Mouse (Mus musculus) kidney, embryonic 14.5 days (tissue): ENCODE measurements at regions not wholly inside any gene's neighbourhood (a gene's known extent, or its start where the extent isn't known, plus 50 kb on each side); places are given as distances from the start of the nearest gene placed in this dataset.

Experiments
- ATAC-seq: fragments of 200-750 bp; cut with Nextera tagmentation; 2 replicates; pipeline ENCODE4 v1.8.0; 2017; ENCODE audit warnings: moderate number of reproducible peaks, mild to moderate bottlenecking, moderate TSS enrichment, moderate library complexity; ENCODE audit not compliant: low FRiP score, low TSS enrichment
- H3K27ac ChIP-seq: fragments of 300-500 bp; sonication (generic); 2 replicates; pipeline ENCODE4 v1.5.1; 2014; ENCODE audit warnings: low read depth, mild to moderate bottlenecking, low read length, moderate library complexity, mixed read lengths
- H3K27me3 ChIP-seq: fragments of 300-500 bp; sonication (generic); 2 replicates; pipeline ENCODE4 v1.6.1; 2014; ENCODE audit warnings: mild to moderate bottlenecking, low read length; ENCODE audit not compliant: control insufficient read depth, insufficient read depth
- H3K36me3 ChIP-seq: fragments of 300-500 bp; sonication (generic); 2 replicates; pipeline ENCODE4 v1.6.1; 2014; ENCODE audit warnings: low read length, mixed read lengths; ENCODE audit not compliant: control insufficient read depth, insufficient read depth
- H3K4me1 ChIP-seq: fragments of 300-500 bp; sonication (generic); 2 replicates; pipeline ENCODE4 v1.6.1; 2014; ENCODE audit warnings: low read length, mixed read lengths; ENCODE audit not compliant: control insufficient read depth, insufficient read depth
- H3K4me2 ChIP-seq: fragments of 300-500 bp; sonication (generic); replicated peaks from 2 replicates; pipeline ENCODE4 v1.6.1; 2014; ENCODE audit warnings: low read depth, mild to moderate bottlenecking, low read length
- H3K4me3 ChIP-seq: fragments of 300-500 bp; sonication (generic); 2 replicates; pipeline ENCODE4 v1.5.1; 2014; ENCODE audit warnings: mild to moderate bottlenecking, low read length
- H3K9ac ChIP-seq: fragments of 300-500 bp; sonication (generic); 2 replicates; pipeline ENCODE4 v1.6.1; 2014; ENCODE audit warnings: low read depth, mild to moderate bottlenecking, low read length, moderate library complexity
- H3K9me3 ChIP-seq: fragments of 300-500 bp; sonication (generic); 2 replicates; pipeline ENCODE4 v1.6.1; 2016; ENCODE audit warnings: low read length; ENCODE audit not compliant: control insufficient read depth
- WGBS: fragments of 180-500 bp; shearing (Covaris S2); extraction: QIAGEN DNeasy Blood & Tissue Kit; methylation state at CpG from one replicate; pipeline ENCODE4 v1.1.7; 2014; 5-methylcytosine and 5-hydroxymethylcytosine counted together

GRCm38 (mm10) chr13:97705926-97706325 is 54.5 kb downstream of the Gm10260 start:
- H3K4me2 ChIP-seq = no peak overlapping the region
- ATAC-seq = no peak
- no peaks in the 10 kb centered on the region for H3K36me3 ChIP-seq
- no peak overlapping the region for H3K4me3 ChIP-seq
- H3K27me3 ChIP-seq = no peaks in the 10 kb centered on the region
- WGBS = 91% methylated on average over 5 of the region's 5 CpGs
- no peaks in the 10 kb centered on the region for H3K4me1 ChIP-seq
- no peak overlapping the region for H3K9ac ChIP-seq
- H3K9me3 ChIP-seq = no peaks in the 10 kb centered on the region
- no peak overlapping the region for H3K27ac ChIP-seq

- no peaks in the 10 kb centered on the region for H3K4me1 ChIP-seq
- WGBS = 87% methylated on average over 4 of the region's 4 CpGs
- H3K36me3 ChIP-seq = no peaks in the 10 kb centered on the region
- no peaks in the 10 kb centered on the region for H3K27me3 ChIP-seq
- H3K4me2 ChIP-seq = no peak overlapping the region
- no peaks in the 10 kb centered on the region for H3K9me3 ChIP-seq
- no peak overlapping the region for H3K9ac ChIP-seq
- no peak overlapping the region for H3K4me3 ChIP-seq
- ATAC-seq = no peak
- H3K27ac ChIP-seq = no peak overlapping the region
Measured at GRCm38 (mm10) chr13:97704541-97704940, 55.9 kb downstream of the Gm10260 start.

- Histone ChIP-seq H3K4me2 (no peak overlapping the region), H3K9me3 (no peaks in the 10 kb centered on the region)
Measured at GRCm38 (mm10) chr13:97698967-97699366, 61.5 kb downstream of the Gm10260 start.

GRCm38 (mm10) chr13:97698317-97698716 is 62.1 kb downstream of the Gm10260 start:
- 88% methylated on average over 1 of the region's 1 CpGs for WGBS
- H3K4me2 ChIP-seq = no peak overlapping the region
- no peak overlapping the region for H3K4me3 ChIP-seq
- H3K36me3 ChIP-seq = no peaks in the 10 kb centered on the region
- ATAC-seq = no peak
- no peaks in the 10 kb centered on the region for H3K27me3 ChIP-seq
- H3K9me3 ChIP-seq = no peaks in the 10 kb centered on the region
- H3K4me1 ChIP-seq = no peaks in the 10 kb centered on the region
- H3K9ac ChIP-seq = no peak overlapping the region
- H3K27ac ChIP-seq = no peak overlapping the region

More at GRCm38 (mm10) chr13:97698967-97699366, 61.5 kb downstream of the Gm10260 start:
- H3K27ac ChIP-seq = no peak overlapping the region
- no peak for ATAC-seq
- WGBS = 79% methylated on average over 2 of the region's 2 CpGs
- no peaks in the 10 kb centered on the region for H3K4me1 ChIP-seq
- no peaks in the 10 kb centered on the region for H3K27me3 ChIP-seq
- H3K36me3 ChIP-seq = no peaks in the 10 kb centered on the region
- no peak overlapping the region for H3K9ac ChIP-seq
- H3K4me3 ChIP-seq = no peak overlapping the region

GRCm38 (mm10) chr13:97697262-97697661 is 63.2 kb downstream of the Gm10260 start:
- H3K9ac ChIP-seq = no peak overlapping the region
- H3K27ac ChIP-seq = no peak overlapping the region
- WGBS = 83% methylated on average over 10 of the region's 10 CpGs
- no peaks in the 10 kb centered on the region for H3K4me1 ChIP-seq
- H3K4me3 ChIP-seq = no peak overlapping the region
- no peak overlapping the region for H3K4me2 ChIP-seq
- H3K36me3 ChIP-seq = no peaks in the 10 kb centered on the region
- no peaks in the 10 kb centered on the region for H3K9me3 ChIP-seq
- no peak for ATAC-seq
- no peaks in the 10 kb centered on the region for H3K27me3 ChIP-seq

- Histone ChIP-seq H3K4me2 (no peak overlapping the region), H3K36me3 (no peaks in the 10 kb centered on the region), H3K9me3 (no peaks in the 10 kb centered on the region), H3K27ac (no peak overlapping the region), H3K27me3 (no peaks in the 10 kb centered on the region), H3K4me1 (no peaks in the 10 kb centered on the region), H3K4me3 (no peak overlapping the region), H3K9ac (no peak overlapping the region)
- 78% methylated on average over 2 of the region's 2 CpGs for WGBS
- no peak for ATAC-seq
Measured at GRCm38 (mm10) chr13:97695022-97695421, 65.4 kb downstream of the Gm10260 start.

- Histone ChIP-seq H3K27ac (no peak overlapping the region), H3K36me3 (no peaks in the 10 kb centered on the region), H3K4me2 (no peak overlapping the region), H3K27me3 (no peaks in the 10 kb centered on the region), H3K9me3 (no peaks in the 10 kb centered on the region), H3K4me3 (no peak overlapping the region), H3K4me1 (no peaks in the 10 kb centered on the region), H3K9ac (no peak overlapping the region)
- ATAC-seq = no peak
- whole genome bisulfite sequencing = 61% methylated on average over 9 of the region's 9 CpGs
Measured at GRCm38 (mm10) chr13:97694356-97694990, 66.0 kb downstream of the Gm10260 start.

GRCm38 (mm10) chr13:97688310-97688886 is 72.0 kb downstream of the Gm10260 start:
- no peak overlapping the region for H3K9ac ChIP-seq
- H3K4me3 ChIP-seq = no peak overlapping the region
- no peak overlapping the region for H3K27ac ChIP-seq
- H3K4me1 ChIP-seq = no peaks in the 10 kb centered on the region
- H3K36me3 ChIP-seq = no peaks in the 10 kb centered on the region
- ATAC-seq = no peak
- WGBS = 68% methylated on average over 12 of the region's 12 CpGs
- no peaks in the 10 kb centered on the region for H3K27me3 ChIP-seq
- H3K9me3 ChIP-seq = no peaks in the 10 kb centered on the region
- no peak overlapping the region for H3K4me2 ChIP-seq

- WGBS = 87% methylated on average over 6 of the region's 6 CpGs
- Histone ChIP-seq H3K9me3 (no peaks in the 10 kb centered on the region), H3K4me3 (no peak overlapping the region), H3K27me3 (no peaks in the 10 kb centered on the region), H3K36me3 (no peaks in the 10 kb centered on the region), H3K4me2 (no peak overlapping the region), H3K9ac (no peak overlapping the region), H3K4me1 (0 out of 2 replicates have a peak, but pooled peaks cover 6% of the 10 kb centered on the region), H3K27ac (no peak overlapping the region)
- no peak for ATAC-seq
Measured at GRCm38 (mm10) chr13:97683836-97684235, 76.6 kb downstream of the Gm10260 start.
